Mouse (Mus musculus) megakaryocyte-erythroid progenitor cell, adult 5-6 weeks (primary cell): ENCODE data around the gene Mllt10. TPM values are rescaled to one million over a fixed set of nuclear protein-coding genes. Genes with fewer than 3 reads are reported as not detected.

Source experiments
- ATAC-seq: replicated peaks from 2 replicates; pipeline ENCODE4 v1.8.0; 2016; ENCODE audit warnings: mild to moderate bottlenecking, inconsistent platforms; ENCODE audit not compliant: severe bottlenecking, poor library complexity, low FRiP score, low TSS enrichment
- total RNA-seq, 2 experiments: library from RNA; stranded (forward) in 1 of 2; stranded (reverse) in 1 of 2; fragments of 200-1000, 215-1000 nt in 1 of 2; fragments of >200 nt in 1 of 2; fragmentation: Nextera tagmentation in 1 of 2; gene quantifications; 2 replicates each; pipeline ENCODE4 v1.2.3; 2014 to 2017

Gene Mllt10
- total RNA-seq, 2 experiments from 2014 or later, result 79.9 to 124 TPM

GRCm38 (mm10) chr2:18033166-18034108 is 21.6 kb upstream of the Mllt10 start:
- no peak for ATAC-seq

- ATAC-seq, result no peak
Observed at GRCm38 (mm10) chr2:18034371-18035250, 20.4 kb upstream of the Mllt10 start.

GRCm38 (mm10) chr2:18037491-18037890 is 17.5 kb upstream of the Mllt10 start, which contains the start of gene A930004D18Rik:
A930004D18Rik (minus strand) TSS chr2:18037737.
- no peak for ATAC-seq

GRCm38 (mm10) chr2:18038141-18038752 is 16.8 kb upstream of the Mllt10 start:
- no peak for ATAC-seq

GRCm38 (mm10) chr2:18038895-18039371 is 16.1 kb upstream of the Mllt10 start:
- no peak for ATAC-seq

- no peak for ATAC-seq
Observed at GRCm38 (mm10) chr2:18039566-18040290, 15.3 kb upstream of the Mllt10 start.

GRCm38 (mm10) chr2:18040347-18041160 is 14.5 kb upstream of the Mllt10 start:
- ATAC-seq, result no peak

GRCm38 (mm10) chr2:18041199-18041885 is 13.7 kb upstream of the Mllt10 start:
- ATAC-seq, result no peak

- ATAC-seq, result no peak
Observed at GRCm38 (mm10) chr2:18045143-18045780, 9.8 kb upstream of the Mllt10 start.

GRCm38 (mm10) chr2:18045781-18046181 is 9.3 kb upstream of the Mllt10 start:
- ATAC-seq, result no peak

GRCm38 (mm10) chr2:18046186-18046585 is 8.9 kb upstream of the Mllt10 start:
- no peak for ATAC-seq

- peak; percentile 34; the same call in 1 of the 2 replicates for ATAC-seq
Observed at GRCm38 (mm10) chr2:18046758-18047645, 8.0 kb upstream of the Mllt10 start.

GRCm38 (mm10) chr2:18047646-18048452 is 7.2 kb upstream of the Mllt10 start:
- peak; percentile 42 for ATAC-seq

GRCm38 (mm10) chr2:18048453-18049075 is 6.5 kb upstream of the Mllt10 start, which contains the start of gene Skida1:
Skida1 (minus strand) TSS chr2:18049051.
- ATAC-seq, result no peak

GRCm38 (mm10) chr2:18049279-18049821 is 5.7 kb upstream of the Mllt10 start:
- ATAC-seq, result no peak
